Mouse (Mus musculus) spleen, postnatal 4 days (tissue): ENCODE results near the gene Yeats2.

Experiments used
- DNase-seq, 2 experiments: peaks; one replicate each; pipeline ENCODE4 v3.0.0; 2022; ENCODE audit warnings: low spot score in 2 of 2

Gene Yeats2

DNA sequence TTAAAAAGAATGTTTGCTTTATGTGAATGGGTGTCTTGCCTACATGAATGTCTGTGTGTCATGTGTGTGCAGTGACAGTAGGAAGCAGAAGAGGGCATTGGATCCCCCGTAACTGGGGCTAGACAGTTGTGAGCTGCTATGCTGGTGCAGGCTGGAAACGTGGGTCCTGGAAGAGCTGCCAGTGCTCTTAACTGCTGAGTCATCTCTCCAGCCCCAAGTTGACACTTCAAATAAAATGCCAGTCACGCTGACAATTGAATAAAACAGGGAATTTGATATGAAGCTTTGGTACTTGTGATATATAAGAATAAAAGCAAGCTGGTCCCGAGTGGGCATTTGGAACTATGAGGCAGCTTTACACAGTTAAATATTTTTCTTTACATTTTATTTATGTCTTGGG lies 139.4 kb downstream of the Yeats2 start:
- no peak for DNase-seq
